Mouse (Mus musculus) frontal cortex, adult 2 months (tissue): ENCODE results near the gene Zfp367. TPM values are rescaled to one million over a fixed set of nuclear protein-coding genes. Genes with fewer than 3 reads are reported as not detected.

Source experiments
- DNase-seq, 2 experiments: peaks; one replicate each; pipeline ENCODE4 v3.0.0; 2022; ENCODE audit warnings: low spot score in 1 of 2; ENCODE audit errors: extremely low spot score in 1 of 2
- polyA plus RNA-seq: library from polyadenylated mRNA; depleted of rRNA; stranded (reverse); fragments of >200 nt; gene quantifications from 2 replicates; pipeline ENCODE4 v1.2.3, GENCODE M21; 2012; rRNA removed

The Zfp367 gene
- polyA plus RNA-seq, 1 experiment = 21.3 TPM

- no peak for DNase-seq
These were observed 60.2 kb downstream of the Zfp367 start for GRCm38 (mm10) chr13:64092752-64093151.

- no peak for DNase-seq
These were observed 60.9 kb downstream of the Zfp367 start for GRCm38 (mm10) chr13:64092141-64092540.

- DNase-seq = no peak
These were observed 62.0 kb downstream of the Zfp367 start for GRCm38 (mm10) chr13:64091006-64091405.

- no peak for DNase-seq
These were observed 62.7 kb downstream of the Zfp367 start for GRCm38 (mm10) chr13:64090278-64090677.

DNA sequence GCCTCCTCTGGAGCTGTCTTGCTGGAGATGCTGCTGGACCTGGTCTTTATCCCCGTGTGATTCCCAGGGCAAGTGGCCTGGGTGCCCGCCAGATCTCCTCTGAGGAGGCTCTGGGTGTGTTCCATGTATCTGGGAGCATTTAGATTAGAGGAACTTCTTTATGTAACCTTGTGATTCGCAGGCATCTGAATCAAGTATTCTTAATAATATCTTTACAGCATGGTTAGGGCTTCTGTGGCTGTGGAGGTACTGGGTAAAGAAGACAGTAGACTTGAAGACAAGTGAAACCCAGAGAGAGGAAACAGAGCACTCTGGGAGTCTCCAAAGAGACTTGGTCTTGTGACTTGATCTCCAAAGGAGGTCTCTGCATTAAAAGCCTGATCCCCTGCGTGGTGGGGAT is 63.9 kb downstream of the Zfp367 start, which contains the start of gene Hsd17b3:
Gene Hsd17b3 (minus strand): TSS at position 101 of the 400 bp plus-strand sequence.
- DNase-seq = no peak

GRCm38 (mm10) chr13:64088057-64088456 is 64.9 kb downstream of the Zfp367 start:
- DNase-seq = no peak

GRCm38 (mm10) chr13:64086036-64086435 is 67.0 kb downstream of the Zfp367 start:
- DNase-seq = no peak

- no peak for DNase-seq
These were observed 69.7 kb downstream of the Zfp367 start for GRCm38 (mm10) chr13:64083331-64083730.

Other genes starting within 250 kb of the Zfp367 start
- not detected in 2 replicates for gene Hsd17b3, start 64.0 kb downstream of the Zfp367 start, polyA plus RNA-seq
- 1.3 and 1.6 TPM in 2 replicates for gene Slc35d2, start 23.8 kb downstream of the Zfp367 start, polyA plus RNA-seq
- 186 and 204 TPM in 2 replicates for gene Habp4, start 8.6 kb upstream of the Zfp367 start, polyA plus RNA-seq
- gene Cdc14b, start 122.1 kb upstream of the Zfp367 start, polyA plus RNA-seq = 10.6 and 11.8 TPM in 2 replicates
- 14.7 and 17.3 TPM in 2 replicates for gene Aaed1, start 159.5 kb upstream of the Zfp367 start, polyA plus RNA-seq
- 141 and 143 TPM in 2 replicates for gene Ctsl, start 217.7 kb upstream of the Zfp367 start, polyA plus RNA-seq